Mouse (Mus musculus): ENCODE data around the gene Inpp4b. TPM values are rescaled to one million over a fixed set of nuclear protein-coding genes. Genes with fewer than 3 reads are reported as not detected.

Gene Inpp4b
- total and polyA plus RNA-seq, 3 experiments = 0.59 to 36.8 (median 35.6) TPM

- no peak for TF ChIP-seq TAL1 (conservative IDR thresholded peaks at IDR 0.05; ENCODE audit: low read depth, low read length)
- TF ChIP-seq GATA1 (IDR thresholded peaks at IDR 0.05; ENCODE audit: borderline replicate concordance, low read length) = no peak
- no peak for TF ChIP-seq CTCF (IDR thresholded peaks at IDR 0.05; ENCODE audit: low read depth, low read length)
- no peak for TF ChIP-seq POLR2AphosphoS5 (IDR thresholded peaks at IDR 0.05; ENCODE audit: insufficient replicate concordance, low read depth, low read length)
- TF ChIP-seq GATA2 (IDR thresholded peaks at IDR 0.05; ENCODE audit: borderline replicate concordance, low read depth, low read length) = no peak
- DNase-seq (ENCODE audit: low spot score) (no peak), ATAC-seq (ENCODE audit: extremely low read depth, insufficient number of reproducible peaks, low FRiP score, poor library complexity, severe bottlenecking) (no peak)
- Histone ChIP-seq H3K27me3 (ENCODE audit: insufficient read depth, low read length) (no peaks in the 10 kb centered on the region), H3K4me1 (ENCODE audit: insufficient read depth, low read depth, low read length) (peaks cover 13% of the 10 kb centered on the region; the same call in 1 of the 2 replicates), H3K36me3 (replicated peaks) (no peaks in the 10 kb centered on the region), H3K4me3 (ENCODE audit: low read depth, low read length) (no peak overlapping the region), H3K9me3 (replicated peaks) (no peaks in the 10 kb centered on the region)
Observed at GRCm38 (mm10) chr8:81736103-81736502, 393.7 kb downstream of the Inpp4b start.

- H3K4me3 ChIP-seq (ENCODE audit: low read depth, low read length) = no peak overlapping the region
- no peaks in the 10 kb centered on the region for H3K36me3 ChIP-seq (replicated peaks)
- TF ChIP-seq CTCF (IDR thresholded peaks at IDR 0.05; ENCODE audit: low read depth, low read length) (no peak), POLR2AphosphoS5 (IDR thresholded peaks at IDR 0.05; ENCODE audit: insufficient replicate concordance, low read depth, low read length) (no peak), GATA2 (IDR thresholded peaks at IDR 0.05; ENCODE audit: borderline replicate concordance, low read depth, low read length) (no peak), TAL1 (conservative IDR thresholded peaks at IDR 0.05; ENCODE audit: low read depth, low read length) (no peak), GATA1 (IDR thresholded peaks at IDR 0.05; ENCODE audit: borderline replicate concordance, low read length) (no peak)
- DNase-seq (ENCODE audit: low spot score) (no peak), ATAC-seq (ENCODE audit: extremely low read depth, insufficient number of reproducible peaks, low FRiP score, poor library complexity, severe bottlenecking) (no peak)
- no peaks in the 10 kb centered on the region for H3K4me1 ChIP-seq (ENCODE audit: insufficient read depth, low read depth, low read length)
- H3K27me3 ChIP-seq (ENCODE audit: insufficient read depth, low read length) = no peaks in the 10 kb centered on the region
- no peaks in the 10 kb centered on the region for H3K9me3 ChIP-seq (replicated peaks)
Observed at GRCm38 (mm10) chr8:81742588-81742987, 400.2 kb downstream of the Inpp4b start.

- TF ChIP-seq GATA2 (IDR thresholded peaks at IDR 0.05; ENCODE audit: borderline replicate concordance, low read depth, low read length) (no peak), TAL1 (conservative IDR thresholded peaks at IDR 0.05; ENCODE audit: low read depth, low read length) (no peak), CTCF (IDR thresholded peaks at IDR 0.05; ENCODE audit: low read depth, low read length) (no peak), POLR2AphosphoS5 (IDR thresholded peaks at IDR 0.05; ENCODE audit: insufficient replicate concordance, low read depth, low read length) (no peak), GATA1 (IDR thresholded peaks at IDR 0.05; ENCODE audit: borderline replicate concordance, low read length) (no peak)
- no peaks in the 10 kb centered on the region for H3K36me3 ChIP-seq (replicated peaks)
- no peak for ATAC-seq (ENCODE audit: extremely low read depth, insufficient number of reproducible peaks, low FRiP score, poor library complexity, severe bottlenecking)
- H3K9me3 ChIP-seq (replicated peaks) = no peaks in the 10 kb centered on the region
- no peaks in the 10 kb centered on the region for H3K4me1 ChIP-seq (ENCODE audit: insufficient read depth, low read depth, low read length)
- H3K27me3 ChIP-seq (ENCODE audit: insufficient read depth, low read length) = no peaks in the 10 kb centered on the region
- no peak overlapping the region for H3K4me3 ChIP-seq (ENCODE audit: low read depth, low read length)
- no peak for DNase-seq (ENCODE audit: low spot score)
Observed at GRCm38 (mm10) chr8:81743040-81743439, 400.7 kb downstream of the Inpp4b start.

GRCm38 (mm10) chr8:81745439-81745838 lies 403.1 kb downstream of the Inpp4b start:
- no peak for TF ChIP-seq POLR2AphosphoS5 (IDR thresholded peaks at IDR 0.05; ENCODE audit: insufficient replicate concordance, low read depth, low read length)
- no peak for TF ChIP-seq GATA2 (IDR thresholded peaks at IDR 0.05; ENCODE audit: borderline replicate concordance, low read depth, low read length)
- no peak for TF ChIP-seq TAL1 (conservative IDR thresholded peaks at IDR 0.05; ENCODE audit: low read depth, low read length)
- TF ChIP-seq CTCF (IDR thresholded peaks at IDR 0.05; ENCODE audit: low read depth, low read length) = no peak
- no peak for TF ChIP-seq GATA1 (IDR thresholded peaks at IDR 0.05; ENCODE audit: borderline replicate concordance, low read length)

GRCm38 (mm10) chr8:81751159-81751558 lies 408.8 kb downstream of the Inpp4b start:
- ATAC-seq (ENCODE audit: extremely low read depth, insufficient number of reproducible peaks, low FRiP score, poor library complexity, severe bottlenecking) (no peak), DNase-seq (ENCODE audit: low spot score) (no peak)
- H3K4me3 ChIP-seq (ENCODE audit: low read depth, low read length) = no peak overlapping the region
- H3K36me3 ChIP-seq (replicated peaks) = no peaks in the 10 kb centered on the region
- H3K27me3 ChIP-seq (ENCODE audit: insufficient read depth, low read length) = no peaks in the 10 kb centered on the region
- no peak for TF ChIP-seq POLR2AphosphoS5 (IDR thresholded peaks at IDR 0.05; ENCODE audit: insufficient replicate concordance, low read depth, low read length)
- no peak for TF ChIP-seq TAL1 (conservative IDR thresholded peaks at IDR 0.05; ENCODE audit: low read depth, low read length)
- no peak for TF ChIP-seq GATA2 (IDR thresholded peaks at IDR 0.05; ENCODE audit: borderline replicate concordance, low read depth, low read length)
- no peak for TF ChIP-seq CTCF (IDR thresholded peaks at IDR 0.05; ENCODE audit: low read depth, low read length)
- TF ChIP-seq GATA1 (IDR thresholded peaks at IDR 0.05; ENCODE audit: borderline replicate concordance, low read length) = no peak
- H3K4me1 ChIP-seq (ENCODE audit: insufficient read depth, low read depth, low read length) = no peaks in the 10 kb centered on the region; the same call in 1 of the 2 replicates
- H3K9me3 ChIP-seq (replicated peaks) = no peaks in the 10 kb centered on the region

More at GRCm38 (mm10) chr8:81745439-81745838, 403.1 kb downstream of the Inpp4b start:
- DNase-seq (ENCODE audit: low spot score) (no peak), ATAC-seq (ENCODE audit: extremely low read depth, insufficient number of reproducible peaks, low FRiP score, poor library complexity, severe bottlenecking) (no peak)
- H3K4me1 ChIP-seq (ENCODE audit: insufficient read depth, low read depth, low read length) = no peaks in the 10 kb centered on the region
- H3K27me3 ChIP-seq (ENCODE audit: insufficient read depth, low read length) = no peaks in the 10 kb centered on the region
- no peaks in the 10 kb centered on the region for H3K36me3 ChIP-seq (replicated peaks)
- H3K9me3 ChIP-seq (replicated peaks) = no peaks in the 10 kb centered on the region
- H3K4me3 ChIP-seq (ENCODE audit: low read depth, low read length) = no peak overlapping the region

- H3K4me1 ChIP-seq (ENCODE audit: insufficient read depth, low read depth, low read length) = peaks cover 14% of the 10 kb centered on the region
- H3K9me3 ChIP-seq (replicated peaks) = no peaks in the 10 kb centered on the region
- no peak overlapping the region for H3K4me3 ChIP-seq (ENCODE audit: low read depth, low read length)
- H3K27me3 ChIP-seq (ENCODE audit: insufficient read depth, low read length) = no peaks in the 10 kb centered on the region
- ATAC-seq (ENCODE audit: extremely low read depth, insufficient number of reproducible peaks, low FRiP score, poor library complexity, severe bottlenecking) (no peak), DNase-seq (ENCODE audit: low spot score) (no peak)
- TF ChIP-seq CTCF (IDR thresholded peaks at IDR 0.05; ENCODE audit: low read depth, low read length) = no peak
- TF ChIP-seq POLR2AphosphoS5 (IDR thresholded peaks at IDR 0.05; ENCODE audit: insufficient replicate concordance, low read depth, low read length) = no peak
- TF ChIP-seq GATA1 (IDR thresholded peaks at IDR 0.05; ENCODE audit: borderline replicate concordance, low read length) = no peak
- no peak for TF ChIP-seq GATA2 (IDR thresholded peaks at IDR 0.05; ENCODE audit: borderline replicate concordance, low read depth, low read length)
- TF ChIP-seq TAL1 (conservative IDR thresholded peaks at IDR 0.05; ENCODE audit: low read depth, low read length) = no peak
- no peaks in the 10 kb centered on the region for H3K36me3 ChIP-seq (replicated peaks)
Observed at GRCm38 (mm10) chr8:81756663-81757062, 414.3 kb downstream of the Inpp4b start.

Measured in G1E (cell line).